Mouse (Mus musculus) embryonic fibroblast, embryonic 13.5 days (primary cell): ENCODE data around the gene Pcdh17.

Experiments used
- CTCF ChIP-seq: IDR thresholded peaks from 2 replicates; pipeline ENCODE4 v1.5.1; 2011; ENCODE audit warnings: mild to moderate bottlenecking, control low read depth, low read length, moderate library complexity, borderline replicate concordance; ENCODE audit not compliant: insufficient read depth
- POLR2A ChIP-seq: IDR thresholded peaks from 2 replicates; pipeline ENCODE4 v1.6.1; 2011; ENCODE audit warnings: low read depth, mild to moderate bottlenecking, control low read depth, low read length, moderate library complexity

- TF ChIP-seq CTCF (no peak), POLR2A (no peak)
These were observed 10.9 kb downstream of the Pcdh17 start for GRCm38 (mm10) chr14:84454074-84454845.
